In the genomic region with DNA sequence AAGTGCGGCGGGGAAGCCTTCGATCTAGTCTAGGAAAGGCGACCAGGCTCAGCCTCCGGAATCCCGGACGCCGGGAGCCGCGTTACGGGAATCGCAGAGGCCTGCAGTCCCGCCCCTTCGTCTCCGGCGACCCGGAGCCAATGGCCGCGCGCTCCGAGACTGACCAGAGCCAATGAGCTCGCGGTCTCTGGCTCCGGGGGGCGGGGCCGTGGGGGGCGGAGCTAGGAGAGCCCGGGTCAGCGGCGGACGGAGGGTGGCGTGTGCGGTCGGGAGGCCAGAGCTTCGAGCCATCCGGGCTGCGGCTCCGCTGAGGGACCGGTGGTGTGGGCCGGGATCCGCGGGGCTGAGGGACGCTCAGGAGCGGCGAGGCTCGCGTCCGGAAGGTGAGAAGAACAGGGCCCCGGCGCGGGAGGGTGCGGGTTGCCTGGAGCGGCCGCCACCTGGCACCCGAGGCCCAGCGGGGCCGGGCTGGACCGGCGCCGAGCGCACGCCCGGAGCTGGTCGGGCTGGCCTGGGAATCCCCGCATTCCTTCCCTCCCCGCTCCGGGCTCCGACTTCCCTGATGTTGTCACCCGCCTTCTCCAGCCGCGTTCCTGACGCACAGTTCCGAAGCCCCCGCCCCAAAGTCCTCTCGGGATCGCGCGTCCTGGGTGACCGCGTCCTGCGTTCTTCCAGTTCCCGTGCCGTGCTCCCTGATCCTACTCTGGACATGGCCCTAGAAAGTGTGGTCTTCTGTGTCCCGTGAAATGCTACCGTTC, we compare ENCODE assay signal across 8 mouse cellular contexts. TPM values are rescaled to one million over a fixed set of nuclear protein-coding genes. Genes with fewer than 3 reads are reported as not detected.
DNase-seq lines count a peak whose midpoint lies in the region; ATAC-seq and TF ChIP-seq lines count a peak whose summit lies in the region.

TSS of gene Il6st (plus strand) at position 203 of the 758 bp plus-strand sequence.

- H3ac ChIP-seq in myocyte (ENCODE audit: control insufficient read depth, insufficient read length): peak within 1 kb of the TSS; percentile 62

- H3K79me2 ChIP-seq in liver, adult 2 months (ENCODE audit: control insufficient read depth, insufficient read depth, low read length): peaks cover 29% of the 10 kb centered on the region; the same call in 1 of the 2 replicates
- H3K79me2 ChIP-seq in myocyte (ENCODE audit: control insufficient read depth, insufficient read depth): peaks cover 49% of the 10 kb centered on the region

- peak; percentile 97 for ATAC-seq in erythroblast, adult 5-6 weeks (replicated peaks; ENCODE audit: low FRiP score, poor library complexity, severe bottlenecking)
- ATAC-seq in heart, embryonic 11.5 days (replicated peaks; ENCODE audit: insufficient number of reproducible peaks, low FRiP score, low TSS enrichment): peak; percentile 100
- peak; percentile 99 for ATAC-seq in kidney, embryonic 16.5 days (ENCODE audit: low FRiP score, low TSS enrichment)

- H3K4me2 ChIP-seq in heart, embryonic 11.5 days: peak within 1 kb of the TSS; percentile 80
- H3K4me2 ChIP-seq in kidney, embryonic 16.5 days (replicated peaks; ENCODE audit: low read depth, low read length): peak within 1 kb of the TSS; percentile 78
- peak within 1 kb of the TSS; percentile 78 for H3K4me2 ChIP-seq in myocyte (ENCODE audit: low read depth)

- peak within 1 kb of the TSS; percentile 93 for H3K27ac ChIP-seq in heart, embryonic 11.5 days (ENCODE audit: low read depth, low read length)
- peak within 1 kb of the TSS; percentile 92 for H3K27ac ChIP-seq in kidney, embryonic 16.5 days (ENCODE audit: low read length)
- peak within 1 kb of the TSS; percentile 100 for H3K27ac ChIP-seq in liver, adult 2 months (replicated peaks; ENCODE audit: insufficient read depth, low read depth, low read length)

- no peaks in the 10 kb centered on the region for H3K27me3 ChIP-seq in heart, embryonic 11.5 days (ENCODE audit: control insufficient read depth, insufficient read depth, low read length)
- H3K27me3 ChIP-seq in kidney, embryonic 16.5 days (ENCODE audit: insufficient read depth, low read length): no peaks in the 10 kb centered on the region
- H3K27me3 ChIP-seq in liver, adult 2 months (ENCODE audit: control insufficient read depth, insufficient read depth, low read length): no peaks in the 10 kb centered on the region
- H3K27me3 ChIP-seq in myocyte (ENCODE audit: control insufficient read depth, insufficient read depth, insufficient read length): no peaks in the 10 kb centered on the region
- no peaks in the 10 kb centered on the region for H3K27me3 ChIP-seq in splenic B cell, adult 2 months (ENCODE audit: control insufficient read depth, insufficient read depth, low read length, poor library complexity, severe bottlenecking)

- peak within 1 kb of the TSS; percentile 94 for H3K4me3 ChIP-seq in heart, embryonic 11.5 days (ENCODE audit: low read depth, low read length)
- H3K4me3 ChIP-seq in kidney, embryonic 16.5 days (ENCODE audit: low read length): peak within 1 kb of the TSS; percentile 84
- H3K4me3 ChIP-seq in liver, adult 2 months (ENCODE audit: insufficient read depth, low read depth, low read length): peak within 1 kb of the TSS; percentile 99
- peak within 1 kb of the TSS; percentile 69 for H3K4me3 ChIP-seq in myocyte

- TF ChIP-seq POLR2A in liver, adult 2 months (IDR thresholded peaks at IDR 0.05; ENCODE audit: extremely low read depth, insufficient read depth, low read length): peak; percentile 88
- peak; percentile 96 for TF ChIP-seq POLR2A in myocyte (IDR thresholded peaks at IDR 0.05; ENCODE audit: insufficient read length, low read depth)

- no peaks in the 10 kb centered on the region for H3K9me3 ChIP-seq in heart, embryonic 11.5 days (replicated peaks; ENCODE audit: control insufficient read depth, low read length)
- no peaks in the 10 kb centered on the region for H3K9me3 ChIP-seq in kidney, embryonic 16.5 days (ENCODE audit: low read length)

- H3K4me1 ChIP-seq in heart, embryonic 11.5 days (ENCODE audit: control insufficient read depth, insufficient read depth, low read length): peaks cover 26% of the 10 kb centered on the region
- peaks cover 15% of the 10 kb centered on the region for H3K4me1 ChIP-seq in kidney, embryonic 16.5 days (ENCODE audit: insufficient read depth, low read length)
- peaks cover 19% of the 10 kb centered on the region for H3K4me1 ChIP-seq in liver, adult 2 months (ENCODE audit: control insufficient read depth, insufficient read depth, low read length)

- peak within 1 kb of the TSS; percentile 96 for H3K9ac ChIP-seq in heart, embryonic 11.5 days (ENCODE audit: low read depth, low read length)
- peak within 1 kb of the TSS; percentile 91 for H3K9ac ChIP-seq in kidney, embryonic 16.5 days (replicated peaks; ENCODE audit: low read length)
- peak within 1 kb of the TSS; percentile 100 for H3K9ac ChIP-seq in liver, adult 2 months (ENCODE audit: low read depth, low read length)

- under 1% methylated on average over 74 of the region's 85 CpGs for WGBS in heart, embryonic 11.5 days (ENCODE audit: insufficient replicate concordance)
- under 1% methylated on average over 59 of the region's 85 CpGs for WGBS in kidney, embryonic 16.5 days
- WGBS in liver, adult 2 months: under 1% methylated on average over 79 of the region's 85 CpGs

- no peaks in the 10 kb centered on the region for H3K36me3 ChIP-seq in heart, embryonic 11.5 days (ENCODE audit: control insufficient read depth, insufficient read depth, low read length)
- H3K36me3 ChIP-seq in kidney, embryonic 16.5 days (ENCODE audit: insufficient read depth, low read length): no peaks in the 10 kb centered on the region
- H3K36me3 ChIP-seq in liver, adult 2 months (ENCODE audit: control insufficient read depth, insufficient read depth, low read length): no peaks in the 10 kb centered on the region
- peaks cover 4% of the 10 kb centered on the region for H3K36me3 ChIP-seq in myocyte (ENCODE audit: control insufficient read depth, insufficient read depth)
- H3K36me3 ChIP-seq in splenic B cell, adult 2 months (ENCODE audit: control insufficient read depth, insufficient read depth, low read length, poor library complexity, severe bottlenecking): no peaks in the 10 kb centered on the region

- no peak for TF ChIP-seq CTCF in liver, adult 2 months (IDR thresholded peaks at IDR 0.05; ENCODE audit: low read depth, low read length)

- peak; percentile 94 for DNase-seq in B cell, adult 2 months
- peak; percentile 98 for DNase-seq in brain, adult 2 months (ENCODE audit: low read depth, low spot score)
- peak; percentile 80 for DNase-seq in liver, adult 2 months (ENCODE audit: extremely low read depth, low read depth, low spot score)
- DNase-seq in splenic B cell, adult 2 months (ENCODE audit: low read depth, low spot score): peak; percentile 93

TF ChIP-seq in myocyte, 11 proteins besides CTCF, POLR2A, EP300 and RAD21:
- TF ChIP-seq SRF (IDR thresholded peaks at IDR 0.05; ENCODE audit: control insufficient read depth, insufficient read length, low read depth) (no peak), POLR2AphosphoS2 (IDR thresholded peaks at IDR 0.05; ENCODE audit: insufficient read length, low read depth) (peak; percentile 95), MYOG (IDR thresholded peaks at IDR 0.05; ENCODE audit: control insufficient read depth in 1 of 3, insufficient read depth in 1 of 3, insufficient read length in 2 of 3, low read depth in 2 of 3) (peak in 1 of 3 experiments; percentile 45)

RNA-seq across cellular contexts. Expression of gene Il6st, which starts in this region (rescaled TPM):
- 5.4 and 10.0 TPM in 2 replicates for total RNA-seq in erythroblast, adult 5-6 weeks (2015; ENCODE audit: low replicate concordance)
- total RNA-seq in erythroblast, adult 5-6 weeks (2017; ENCODE audit: low replicate concordance): 3.6 and 4.0 TPM in 2 replicates
- 50.0 and 68.2 TPM in 2 replicates for polyA plus RNA-seq in heart, embryonic 11.5 days (2014; fragmentation: Nextera tagmentation; extraction: Ambion mirVana)
- polyA plus RNA-seq in kidney, embryonic 16.5 days (2015; fragmentation: Nextera tagmentation; extraction: Ambion mirVana): 40.3 and 41.9 TPM in 2 replicates
- 70.2 and 82.8 TPM in 2 replicates for total RNA-seq in liver, adult 2 months (2014; rRNA removed)
- 16.0 and 18.9 TPM in 2 replicates for polyA plus RNA-seq in liver, adult 2 months (2012; rRNA removed)
- polyA plus RNA-seq in myocyte (2012; fragmentation: generic; extraction: Trizol): 50.6 TPM

Comparison
In these comparisons a context has a peak if more than half of its experiments do, and no peak if none do; other contexts are left out.
1. Peak in every context shown above with its lines: DNase-seq, ATAC-seq, H3K4me3 ChIP-seq and H3K27ac ChIP-seq.